Mouse (Mus musculus) adrenal gland, adult 18-20 months (tissue): ENCODE measurements around the gene Plgrkt. TPM values are rescaled to one million over a fixed set of nuclear protein-coding genes. Genes with fewer than 3 reads are reported as not detected.
A peak's percentile ranks its signal among the peaks of the same experiment; 100 is the strongest.

ENCODE experiments used
- DNase-seq, 2 experiments: peaks; one replicate each; pipeline ENCODE4 v3.0.0; 2021 to 2022; ENCODE audit warnings: low spot score in 2 of 2
- total RNA-seq, 2 experiments: library from RNA; stranded (reverse); gene quantifications; 1 replicate in 1 of 2; 2 replicates in 1 of 2; pipeline ENCODE4 v1.2.3; 2021

Plgrkt gene
- total RNA-seq, 2 experiments from 2014 or later: 47.6 to 49.4 TPM

DNA sequence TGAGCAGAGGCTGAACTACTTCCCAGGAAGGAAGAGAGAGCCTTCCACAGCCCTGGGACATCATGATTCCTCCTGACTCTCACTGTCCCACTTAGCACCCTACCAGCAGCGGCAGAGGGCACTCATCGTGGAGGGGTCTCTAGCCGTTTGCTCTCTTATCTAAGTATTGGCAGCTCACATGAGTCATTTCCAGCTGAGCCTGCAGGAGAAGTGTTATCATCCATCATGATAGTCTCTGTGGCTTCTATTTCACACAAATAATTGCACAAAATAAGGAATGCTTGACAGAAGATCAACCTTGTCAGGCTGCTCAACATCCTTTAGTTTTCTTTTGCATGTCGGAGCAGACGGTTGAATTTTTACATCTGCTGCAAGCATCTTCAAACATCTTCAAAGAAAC, 6.9 kb downstream of the Plgrkt start:
- no peak for DNase-seq

DNA sequence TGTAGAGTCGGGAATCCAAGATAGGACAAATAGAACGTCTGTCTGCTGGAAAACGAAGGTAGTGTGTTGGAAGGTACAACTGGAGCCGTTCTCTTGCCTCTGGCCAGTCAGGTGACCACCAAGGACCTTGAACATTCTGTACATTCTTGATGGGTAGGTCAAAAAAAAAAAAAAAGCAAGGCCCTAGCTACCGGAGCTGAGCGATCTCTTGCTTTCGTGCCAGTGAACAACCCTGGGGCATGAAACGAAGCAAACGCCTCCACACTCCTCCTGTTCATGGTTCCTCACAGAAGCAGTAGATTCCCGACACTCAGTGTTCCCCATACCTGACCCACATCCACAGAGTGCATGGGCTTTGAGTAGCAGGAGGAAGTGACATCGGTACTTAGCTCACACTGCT, 10.9 kb downstream of the Plgrkt start:
- DNase-seq: no peak

DNA sequence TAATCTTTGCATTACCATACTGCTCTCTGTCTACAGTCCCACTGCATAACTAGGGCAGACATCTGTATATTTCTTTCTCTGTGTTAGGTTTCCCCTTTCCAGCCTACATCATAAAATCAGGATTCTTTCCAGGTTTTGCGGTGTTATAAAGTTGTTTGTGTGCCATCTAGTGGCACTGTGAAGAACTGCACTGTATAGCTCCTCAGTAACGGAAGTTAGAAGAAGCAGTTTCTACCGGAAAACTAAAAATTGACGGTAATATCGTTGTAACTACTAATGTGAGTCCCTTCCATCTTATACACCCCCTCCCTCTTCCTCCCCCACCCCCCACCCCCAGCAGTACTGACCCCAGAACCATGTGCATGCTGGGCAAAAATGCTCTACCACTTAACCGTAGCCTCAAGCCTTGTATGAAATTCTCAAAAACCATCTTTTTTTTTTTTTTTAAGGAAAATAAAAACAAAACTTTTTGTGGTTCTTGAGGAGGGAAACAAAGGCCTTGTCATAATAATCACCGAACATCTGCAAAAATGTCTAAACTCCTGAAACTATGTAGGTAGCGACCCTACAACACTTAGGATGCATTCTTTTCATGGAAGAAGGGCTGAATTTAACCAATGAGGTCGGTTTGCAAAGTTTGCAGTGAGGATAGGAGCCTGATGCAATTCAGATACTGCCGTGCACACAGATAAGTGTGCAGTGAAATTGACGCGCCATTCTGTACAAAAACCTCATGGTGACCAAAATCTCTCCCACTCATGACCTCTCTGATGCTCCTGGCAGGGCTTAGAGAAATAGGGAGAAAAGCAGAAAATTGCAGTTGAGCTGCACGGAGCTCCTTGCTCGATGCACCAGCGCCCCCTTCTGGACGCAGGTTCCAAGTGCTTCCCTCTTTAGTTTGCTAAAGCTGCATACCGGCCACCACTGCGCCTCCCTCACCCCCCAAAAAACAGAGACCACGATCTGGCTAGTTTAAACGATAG, 12.0 kb downstream of the Plgrkt start:
- DNase-seq: peak; percentile 86 to 91

DNA sequence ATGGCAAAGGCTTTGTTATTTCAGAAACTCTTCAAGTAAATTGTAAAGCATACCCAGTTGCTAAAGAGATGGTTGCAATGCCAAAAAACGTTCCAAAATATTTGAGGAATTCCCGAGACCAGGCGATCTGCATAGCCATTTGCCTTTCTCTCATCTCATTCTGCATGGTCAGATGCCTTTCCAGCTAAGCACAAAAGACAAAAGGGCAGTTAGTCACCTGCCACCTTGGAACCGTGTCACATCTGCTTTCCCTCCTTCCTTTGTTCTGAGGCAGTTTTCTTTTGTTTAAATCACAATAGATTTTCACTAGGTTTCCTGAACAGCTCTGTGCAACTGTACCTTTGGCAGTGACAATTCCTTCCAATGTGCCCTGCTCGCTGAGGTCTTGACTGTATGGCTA, 16.2 kb downstream of the Plgrkt start:
- no peak for DNase-seq

DNA sequence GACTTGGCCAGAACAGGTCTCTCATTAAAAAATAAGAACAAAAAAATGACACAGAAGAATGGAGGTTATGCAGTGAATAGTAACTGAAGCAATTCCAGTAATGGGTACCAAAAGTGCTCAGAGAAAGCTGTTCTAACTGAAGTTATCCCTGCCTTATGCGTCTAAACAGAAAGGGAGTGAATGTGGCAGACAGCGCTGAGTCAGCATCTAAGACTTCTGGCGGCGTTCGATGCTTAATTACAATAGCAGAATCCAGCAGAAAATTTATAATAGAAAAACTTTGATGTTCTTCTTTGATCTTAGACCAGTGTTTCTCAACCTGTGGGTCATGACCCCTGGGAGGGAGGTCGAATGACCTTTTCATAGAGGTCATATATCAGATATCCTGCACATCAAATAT, 21.6 kb downstream of the Plgrkt start:
- DNase-seq: no peak

DNA sequence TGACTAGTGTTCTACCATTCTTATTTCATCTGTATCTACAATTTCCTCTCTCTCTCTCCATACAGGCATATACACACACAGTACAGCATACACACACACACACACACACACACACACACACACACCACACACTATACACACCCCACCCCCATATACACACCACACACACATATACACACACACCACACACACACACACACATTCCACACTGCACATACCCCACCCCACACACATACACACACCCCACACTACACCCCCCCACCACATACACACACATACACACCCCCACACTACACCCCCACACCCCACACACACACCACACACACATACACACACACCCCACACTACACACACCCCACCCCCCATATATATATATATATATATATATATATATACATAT, 22.3 kb downstream of the Plgrkt start:
- DNase-seq: no peak

DNA sequence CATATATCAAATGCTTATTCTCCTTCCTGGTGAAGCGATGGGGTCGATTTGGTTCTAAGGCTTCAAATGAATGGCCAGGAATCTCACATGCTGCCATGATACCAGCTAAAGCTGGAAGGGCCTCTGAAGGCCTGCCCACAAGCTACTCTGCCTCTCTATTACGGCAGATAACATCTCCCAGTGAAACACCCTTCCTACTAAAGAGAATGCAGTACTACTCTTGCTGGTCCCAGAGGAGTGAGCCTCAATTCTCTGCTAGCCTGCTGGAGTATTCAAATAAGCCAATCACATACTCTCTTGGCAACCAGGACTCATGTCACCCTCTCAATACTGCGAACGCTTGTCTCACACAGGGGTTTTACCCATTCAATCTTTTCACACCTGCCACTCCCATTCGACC, 24.9 kb downstream of the Plgrkt start:
- DNase-seq: no peak

DNA sequence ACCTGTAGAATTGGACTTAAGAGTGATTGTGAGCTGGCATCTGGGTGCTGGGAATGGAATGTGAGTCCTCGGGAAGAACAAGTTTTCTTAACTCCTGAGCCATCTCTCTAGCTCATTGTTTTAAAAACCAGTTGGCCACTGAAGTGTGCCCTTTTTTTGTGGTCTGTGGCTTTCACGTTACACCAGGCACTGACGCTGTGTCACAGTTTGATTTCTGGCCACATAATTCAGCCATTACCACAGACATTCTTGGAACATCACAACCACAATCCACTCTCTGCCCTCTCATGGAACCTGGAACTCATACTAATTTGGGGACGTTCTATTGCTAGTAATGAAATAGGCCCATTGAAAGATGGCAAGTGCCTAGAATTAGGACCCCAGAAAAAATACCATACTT, 26.2 kb downstream of the Plgrkt start:
- DNase-seq: no peak

DNA sequence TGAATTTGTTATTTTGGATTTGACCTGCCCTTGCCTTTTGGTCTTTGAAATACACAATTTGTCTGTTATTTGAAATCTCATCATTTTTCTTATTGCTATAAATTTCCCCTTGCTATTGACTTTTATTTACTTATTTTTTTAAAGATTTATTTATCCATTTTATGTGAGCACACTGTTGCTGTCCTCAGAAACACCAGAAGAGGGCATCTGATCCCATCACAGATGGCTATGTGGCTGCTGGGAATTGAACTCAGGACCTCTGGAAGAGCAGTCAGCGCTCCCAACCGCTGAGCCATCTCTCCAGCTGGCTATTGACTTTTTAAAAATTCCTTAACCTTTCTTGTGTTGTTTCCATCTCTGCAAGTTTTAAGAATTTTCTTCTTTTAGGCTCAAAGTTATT, 30.6 kb downstream of the Plgrkt start:
- no peak for DNase-seq

DNA sequence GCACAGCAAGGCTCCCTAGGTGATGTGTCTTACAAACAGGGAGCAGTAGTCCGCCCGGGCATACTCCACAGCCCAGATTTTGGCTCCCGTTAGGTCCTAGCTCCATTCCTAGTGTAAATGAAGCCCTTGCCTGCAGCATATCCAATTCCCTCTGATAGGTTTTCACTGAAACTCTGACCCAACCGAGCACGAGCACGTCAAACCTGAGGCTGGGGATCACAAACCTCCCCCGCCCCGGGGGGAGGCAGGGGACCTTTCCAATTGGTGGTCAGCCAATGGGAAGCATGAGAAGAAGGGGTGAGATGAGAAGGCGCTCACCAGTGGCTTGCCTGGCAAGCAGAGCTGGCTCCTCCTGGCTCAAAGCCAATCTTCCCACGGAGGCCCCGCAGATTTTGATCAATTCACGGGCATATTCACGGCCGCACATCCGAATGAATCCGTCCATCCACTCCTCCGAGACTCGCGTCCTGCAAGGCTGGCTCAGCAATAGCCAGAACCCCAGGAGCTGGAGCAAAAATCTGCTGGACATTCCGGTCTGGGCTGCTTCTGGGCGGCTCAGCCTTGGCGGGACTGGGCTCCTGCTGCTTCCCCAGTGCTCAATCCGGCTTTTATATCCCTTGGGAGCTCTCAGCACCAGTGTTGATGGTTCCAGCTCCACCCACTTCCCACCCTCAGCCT, 33.0 kb downstream of the Plgrkt start, which contains the start of gene Rln1:
Gene Rln1 (minus strand): TSS at position 603 of the 678 bp plus-strand sequence.
- DNase-seq: no peak

DNA sequence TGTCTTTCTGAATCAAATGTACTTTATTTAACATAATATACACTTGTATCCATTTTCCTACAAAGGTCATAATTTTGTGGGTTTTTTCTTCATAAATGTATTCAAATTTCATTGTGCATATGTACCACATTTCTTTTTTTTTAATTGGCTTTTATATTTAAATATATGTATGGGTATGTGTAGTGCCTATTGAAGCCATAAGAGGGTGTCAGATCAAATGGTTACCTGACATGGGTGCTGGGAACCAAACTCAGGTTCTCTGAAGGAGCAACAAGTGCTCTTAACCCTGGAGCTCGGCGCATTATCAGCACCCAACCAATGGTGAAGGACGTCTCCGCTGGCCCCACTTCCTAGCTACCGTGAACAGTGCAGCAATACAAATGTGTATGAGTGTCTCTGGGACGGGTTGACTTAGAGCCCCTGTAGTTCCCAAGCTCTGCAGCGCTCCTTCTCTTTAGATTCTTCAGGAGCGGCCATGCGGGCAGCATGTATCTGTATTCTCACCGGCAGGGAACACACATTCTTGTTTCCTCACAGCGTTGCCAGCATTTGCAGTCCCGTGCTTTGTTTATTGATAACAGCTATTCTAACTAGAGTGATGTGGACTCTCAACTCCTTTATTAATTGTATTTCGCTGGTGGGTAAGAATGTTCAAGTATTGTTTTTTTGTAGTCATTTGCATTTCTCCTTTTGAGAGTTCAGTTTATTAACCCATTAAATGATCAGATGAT, 40.2 kb downstream of the Plgrkt start:
- DNase-seq: no peak

DNA sequence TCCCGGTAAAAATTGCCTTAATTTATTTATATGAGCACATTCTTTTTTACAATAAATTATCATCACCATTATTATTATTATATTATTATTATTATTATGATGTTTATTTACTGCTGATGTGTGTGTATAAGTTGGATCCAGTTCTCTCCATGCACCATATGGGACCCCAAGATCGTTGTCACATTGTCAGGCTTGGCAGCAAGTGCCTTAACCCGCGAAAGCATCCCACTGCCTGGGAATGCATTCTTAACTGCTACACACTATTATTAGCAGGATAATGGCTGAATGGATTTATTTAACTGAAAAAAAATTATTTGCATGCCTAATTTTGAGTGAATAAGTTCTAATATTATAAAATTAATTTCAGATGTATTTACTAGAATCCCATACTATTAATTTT, 40.8 kb downstream of the Plgrkt start:
- no peak for DNase-seq

DNA sequence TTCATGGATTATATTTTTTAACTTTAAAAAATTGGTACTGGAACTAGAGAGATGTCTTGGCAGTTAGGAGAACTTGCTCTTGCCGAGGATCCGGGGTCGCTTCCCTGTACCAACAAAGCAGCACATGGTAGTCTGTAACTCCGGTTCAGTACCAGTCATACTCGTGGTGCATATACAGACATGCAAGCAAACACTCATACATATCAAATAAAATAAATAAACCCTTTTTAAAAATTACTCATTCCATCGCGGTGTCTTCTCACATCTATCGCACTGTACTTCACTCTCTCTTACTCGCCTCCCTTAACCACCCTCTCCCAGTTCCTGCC, 41.4 kb downstream of the Plgrkt start:
- no peak for DNase-seq

DNA sequence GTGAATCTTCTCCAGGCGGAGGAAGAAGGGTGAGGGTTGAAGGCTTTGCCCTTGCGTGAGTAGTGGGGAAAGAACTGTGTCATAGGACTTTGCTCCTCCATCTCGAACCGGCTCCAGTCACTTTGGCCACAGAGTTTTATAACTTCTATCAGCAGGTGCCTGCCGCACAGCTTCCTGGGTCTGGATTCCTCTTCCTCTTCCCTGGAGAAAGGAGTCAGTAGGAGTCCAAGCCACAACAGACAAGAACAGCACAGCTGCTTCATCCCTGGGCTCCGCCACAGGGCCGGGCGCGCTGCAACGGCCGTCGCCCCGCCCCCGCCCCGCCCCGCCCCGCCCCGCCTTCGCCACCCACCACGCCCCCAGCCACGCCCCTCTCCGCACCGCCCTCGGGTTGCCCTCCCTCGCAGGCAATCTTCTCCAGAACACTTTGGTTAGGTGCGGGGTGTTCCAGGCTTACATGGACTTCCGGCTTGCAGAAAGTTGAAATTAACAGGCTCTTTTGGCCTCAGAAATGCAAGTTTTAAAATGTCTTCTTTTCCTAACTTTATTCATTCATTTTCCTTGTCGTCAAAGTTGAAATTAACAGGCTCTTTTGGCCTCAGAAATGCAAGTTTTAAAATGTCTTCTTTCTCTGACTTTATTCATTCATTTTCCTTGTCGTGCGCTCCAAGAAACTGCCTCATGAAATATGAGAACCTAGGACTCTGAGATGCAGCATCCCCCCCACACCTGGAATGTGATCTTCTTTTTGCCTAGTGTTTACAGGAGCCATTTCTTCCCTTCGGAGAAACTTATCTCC, 41.9 kb downstream of the Plgrkt start, which contains the start of gene Insl6:
Gene Insl6 (minus strand): TSS at position 304 of the 799 bp plus-strand sequence.
- peak; percentile 61 to 69 for DNase-seq

DNA sequence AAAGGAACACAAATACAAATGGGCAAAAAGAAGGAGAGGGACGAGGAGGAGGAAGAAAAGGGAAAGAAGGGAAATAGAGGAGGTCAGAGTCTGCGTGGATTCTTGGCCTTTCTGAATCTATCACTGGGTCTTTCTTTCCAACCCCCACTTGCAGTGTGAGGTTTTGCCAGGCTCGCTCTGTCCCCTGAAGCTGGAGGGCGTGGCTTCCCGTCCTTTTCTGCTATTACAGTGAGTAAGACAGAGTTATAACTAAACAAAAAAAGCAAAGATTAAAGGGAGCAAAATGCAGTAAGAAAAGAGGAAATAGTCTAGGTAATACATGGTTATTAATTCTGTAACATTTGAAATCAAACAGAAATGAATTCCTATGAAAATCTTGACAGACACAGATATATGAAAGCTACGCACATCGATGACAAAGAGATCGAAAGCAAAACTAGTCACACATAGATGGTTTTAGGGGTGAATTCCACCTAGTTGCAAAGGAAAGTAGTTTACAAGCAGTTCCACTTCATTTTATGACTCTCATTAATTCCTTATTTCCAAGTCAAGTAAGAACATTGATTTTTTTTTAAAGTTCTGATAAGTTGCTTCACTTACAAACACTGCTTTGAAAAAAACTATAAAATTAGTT, 43.7 kb downstream of the Plgrkt start:
- no peak for DNase-seq

DNA sequence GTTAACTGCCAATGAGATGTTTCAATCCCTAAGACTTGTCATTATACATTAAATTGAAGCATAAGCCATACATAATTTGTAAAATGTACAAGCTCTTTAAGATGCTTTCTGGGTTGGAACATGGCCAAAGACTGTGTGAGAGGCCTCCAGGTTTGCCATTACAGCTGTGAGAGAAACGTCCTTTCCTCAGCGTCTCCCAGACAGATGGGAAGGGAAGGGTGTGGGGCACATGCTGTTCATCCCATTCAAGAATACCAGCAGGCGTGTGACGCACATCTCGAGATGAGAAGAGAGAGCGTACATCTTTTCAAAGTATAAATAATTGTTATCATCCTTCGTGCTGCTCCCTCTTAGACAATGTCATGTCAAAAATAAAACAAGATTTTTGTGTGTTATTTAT, 54.5 kb downstream of the Plgrkt start:
- no peak for DNase-seq

DNA sequence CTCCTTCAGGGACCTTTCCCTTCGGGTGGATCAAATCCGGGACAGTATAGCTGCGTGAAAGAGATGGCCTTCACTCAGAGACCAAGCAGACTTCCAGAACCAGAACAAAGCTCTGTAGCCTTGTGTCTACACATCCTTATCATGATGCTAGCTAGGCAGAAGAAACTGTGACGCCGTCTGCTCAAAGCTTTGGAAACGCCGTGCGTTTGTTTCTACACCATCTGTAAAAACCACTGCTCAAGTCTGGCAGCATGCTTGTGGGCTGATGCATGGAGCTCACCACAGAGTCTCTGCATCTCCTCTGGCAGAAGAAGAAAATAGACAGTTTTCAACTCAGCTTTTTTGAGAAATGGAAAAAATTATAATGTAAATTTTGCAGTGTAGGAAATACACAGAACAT, 55.4 kb downstream of the Plgrkt start:
- DNase-seq: no peak

DNA sequence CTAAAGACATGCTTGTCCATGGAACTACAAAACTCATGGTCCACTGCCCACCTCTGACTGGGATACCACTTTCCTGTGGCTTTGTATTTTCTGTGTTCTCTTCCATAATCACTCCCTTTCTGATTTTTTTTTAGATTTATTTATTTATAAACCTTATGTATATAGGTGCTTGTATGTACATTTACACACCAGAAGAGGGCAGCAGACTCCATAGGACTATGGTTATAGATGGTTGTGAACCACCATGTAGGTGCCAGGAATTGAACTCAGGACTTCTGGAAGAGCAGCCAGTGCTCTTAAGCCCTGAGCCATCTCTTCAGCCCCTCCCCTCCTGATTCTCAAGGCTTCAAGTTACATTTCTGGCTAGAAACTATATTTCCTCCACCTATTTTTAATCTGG, 58.4 kb downstream of the Plgrkt start:
- no peak for DNase-seq

DNA sequence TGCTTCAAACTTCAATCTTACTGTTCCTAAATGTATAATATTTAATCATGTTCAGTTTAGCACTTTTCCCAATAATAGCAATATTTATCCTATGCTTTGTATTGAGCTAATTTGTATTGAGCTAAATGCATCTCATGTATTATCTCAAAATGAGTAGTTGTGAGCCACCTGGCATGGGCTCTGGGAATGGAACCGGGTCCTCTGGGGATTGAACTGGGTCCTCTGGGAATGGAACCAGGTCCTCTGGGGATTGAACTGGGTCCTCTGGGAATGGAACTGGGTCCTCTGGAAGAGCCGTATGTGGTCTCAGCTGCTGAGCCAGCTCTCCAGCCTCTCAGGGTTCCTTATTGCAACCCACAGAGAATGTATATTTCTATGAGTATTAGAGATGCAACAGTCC, 65.1 kb downstream of the Plgrkt start:
- no peak for DNase-seq

DNA sequence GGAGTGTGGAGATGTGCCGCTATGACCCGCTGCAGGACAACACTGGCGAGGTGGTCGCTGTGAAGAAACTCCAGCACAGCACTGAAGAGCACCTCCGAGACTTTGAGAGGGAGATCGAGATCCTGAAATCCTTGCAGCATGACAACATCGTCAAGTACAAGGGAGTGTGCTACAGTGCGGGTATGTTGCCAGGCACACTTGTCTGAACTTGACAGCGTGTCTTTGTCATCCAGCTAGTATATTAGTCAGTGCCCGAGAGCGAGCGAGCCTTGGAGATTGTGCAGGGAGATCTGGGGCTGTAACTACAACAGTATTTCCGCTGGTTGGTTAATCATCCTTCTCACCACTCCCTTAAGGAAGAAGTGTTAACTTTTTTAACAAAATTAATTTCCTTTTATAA, 66.3 kb downstream of the Plgrkt start:
- DNase-seq: no peak
